8 mouse cellular contexts compared by ENCODE assay signal in genomic region chr4:98511296-98511695, GRCm38 (mm10).
DNase-seq lines count a peak whose midpoint lies in the region; ATAC-seq and TF ChIP-seq lines count a peak whose summit lies in the region.

No protein-coding gene starts in this region.

- no peak for TF ChIP-seq EP300 in heart, postnatal 0 days (IDR thresholded peaks at IDR 0.05; ENCODE audit: low read depth)

- DNase-seq in left cerebral cortex, postnatal 4 days: peak; percentile 55
- DNase-seq in left cerebral cortex, adult 2 months (ENCODE audit: extremely low spot score in 1 of 2, low spot score in 2 of 2): no peak
- DNase-seq in embryonic facial prominence, embryonic 14.5 days (ENCODE audit: low spot score): peak; percentile 88
- peak; percentile 75 for DNase-seq in heart, postnatal 0 days (ENCODE audit: low spot score)
- peak; percentile 52 for DNase-seq in lung, embryonic 14.5 days
- DNase-seq in thymus, postnatal 10 days (ENCODE audit: low spot score in 2 of 2): no peak
- DNase-seq in spleen, postnatal 10 days (ENCODE audit: low spot score in 2 of 2): no peak

- peak; percentile 88 for ATAC-seq in embryonic facial prominence, embryonic 14.5 days (ENCODE audit: low read depth)
- ATAC-seq in heart, postnatal 0 days (ENCODE audit: insufficient read depth, low read depth): peak; percentile 91
- peak; percentile 80 for ATAC-seq in lung, embryonic 14.5 days (ENCODE audit: insufficient read depth)
- ATAC-seq in erythroblast, adult 5-6 weeks (replicated peaks; ENCODE audit: low FRiP score, poor library complexity, severe bottlenecking): no peak

- 16% methylated on average over 2 of the region's 2 CpGs for WGBS in embryonic facial prominence, embryonic 14.5 days
- 23% methylated on average over 2 of the region's 2 CpGs for WGBS in heart, postnatal 0 days
- 37% methylated on average over 2 of the region's 2 CpGs for WGBS in lung, embryonic 14.5 days

- no peak for TF ChIP-seq CTCF in left cerebral cortex, adult 2 months (IDR thresholded peaks at IDR 0.05)
- TF ChIP-seq CTCF in heart, postnatal 0 days (IDR thresholded peaks at IDR 0.05; ENCODE audit: low read depth): no peak
- TF ChIP-seq CTCF in lung, embryonic 14.5 days (IDR thresholded peaks at IDR 0.05; ENCODE audit: low read depth): no peak

- peaks cover 21% of the 10 kb centered on the region for H3K4me1 ChIP-seq in embryonic facial prominence, embryonic 14.5 days (ENCODE audit: control insufficient read depth, insufficient read depth, low read length)
- H3K4me1 ChIP-seq in heart, postnatal 0 days (ENCODE audit: control insufficient read depth, insufficient read depth): peaks cover 13% of the 10 kb centered on the region
- peaks cover 6% of the 10 kb centered on the region; the same call in 1 of the 2 replicates for H3K4me1 ChIP-seq in lung, embryonic 14.5 days (ENCODE audit: insufficient read depth)

- no peak overlapping the region for H3K4me2 ChIP-seq in embryonic facial prominence, embryonic 14.5 days (ENCODE audit: low read depth, low read length)
- H3K4me2 ChIP-seq in heart, postnatal 0 days (ENCODE audit: low read depth, low read length): peak overlapping the region; percentile 18; the same call in 1 of the 2 replicates
- no peak overlapping the region for H3K4me2 ChIP-seq in lung, embryonic 14.5 days

- no peak overlapping the region for H3K4me3 ChIP-seq in left cerebral cortex, adult 2 months
- H3K4me3 ChIP-seq in embryonic facial prominence, embryonic 14.5 days (ENCODE audit: low read depth, low read length): no peak overlapping the region
- no peak overlapping the region for H3K4me3 ChIP-seq in heart, postnatal 0 days (ENCODE audit: low read depth, low read length)
- no peak overlapping the region for H3K4me3 ChIP-seq in lung, embryonic 14.5 days (ENCODE audit: low read depth, low read length)

- H3K27ac ChIP-seq in left cerebral cortex, adult 2 months: no peak overlapping the region; the same call in 1 of the 2 replicates
- peak overlapping the region; percentile 70 for H3K27ac ChIP-seq in embryonic facial prominence, embryonic 14.5 days (replicated peaks; ENCODE audit: low read depth, low read length)
- H3K27ac ChIP-seq in heart, postnatal 0 days (ENCODE audit: low read depth): peak overlapping the region; percentile 83
- H3K27ac ChIP-seq in lung, embryonic 14.5 days (ENCODE audit: low read depth): peak overlapping the region; percentile 5; the same call in 1 of the 2 replicates

- H3K27me3 ChIP-seq in embryonic facial prominence, embryonic 14.5 days (replicated peaks; ENCODE audit: control insufficient read depth, insufficient read depth, low read length): no peaks in the 10 kb centered on the region
- no peaks in the 10 kb centered on the region for H3K27me3 ChIP-seq in heart, postnatal 0 days (ENCODE audit: control insufficient read depth, insufficient read depth, low read length)
- no peaks in the 10 kb centered on the region for H3K27me3 ChIP-seq in lung, embryonic 14.5 days (ENCODE audit: insufficient read depth, low read length)

- H3K36me3 ChIP-seq in embryonic facial prominence, embryonic 14.5 days (ENCODE audit: control insufficient read depth, insufficient read depth, low read length): 0 out of 2 replicates have a peak, but pooled peaks cover 3% of the 10 kb centered on the region
- no peaks in the 10 kb centered on the region for H3K36me3 ChIP-seq in heart, postnatal 0 days (replicated peaks; ENCODE audit: control insufficient read depth, insufficient read depth, low read length)
- no peaks in the 10 kb centered on the region for H3K36me3 ChIP-seq in lung, embryonic 14.5 days (ENCODE audit: insufficient read depth)

- no peaks in the 10 kb centered on the region for H3K9me3 ChIP-seq in embryonic facial prominence, embryonic 14.5 days (ENCODE audit: control insufficient read depth, low read length)
- H3K9me3 ChIP-seq in heart, postnatal 0 days (replicated peaks; ENCODE audit: control insufficient read depth, low read length): no peaks in the 10 kb centered on the region
- no peaks in the 10 kb centered on the region for H3K9me3 ChIP-seq in lung, embryonic 14.5 days (ENCODE audit: low read depth, low read length)

- intact Hi-C loops in left cerebral cortex, postnatal 4 days (cut with DNase I): no loop called here
- intact Hi-C loops in left cerebral cortex, adult 2 months (cut with DNase I): no loop called here

- no peak overlapping the region for H3K9ac ChIP-seq in embryonic facial prominence, embryonic 14.5 days (ENCODE audit: low read depth, low read length)
- no peak overlapping the region for H3K9ac ChIP-seq in heart, postnatal 0 days (replicated peaks; ENCODE audit: low read depth, low read length)
- no peak overlapping the region for H3K9ac ChIP-seq in lung, embryonic 14.5 days

Comparison
In these comparisons a context has a peak if more than half of its experiments do, and no peak if none do; other contexts are left out.
1. DNase-seq: peak in left cerebral cortex, postnatal 4 days (single experiment), embryonic facial prominence, embryonic 14.5 days (single experiment), heart, postnatal 0 days (single experiment) and lung, embryonic 14.5 days (single experiment); none in left cerebral cortex, adult 2 months (0 of 2), thymus, postnatal 10 days (0 of 2) and spleen, postnatal 10 days (0 of 2).